Mouse (Mus musculus): ENCODE measurements around the gene Grip1. TPM values are rescaled to one million over a fixed set of nuclear protein-coding genes. Genes with fewer than 3 reads are reported as not detected.

The Grip1 gene
- polyA plus RNA-seq (2015; fragmentation: Nextera tagmentation; extraction: Ambion mirVana), result 17.4 and 19.0 TPM in 2 replicates

- peak within 1 kb of the TSS; percentile 59 for H3K9ac ChIP-seq
- no peaks in the 10 kb centered on the region for H3K9me3 ChIP-seq
- H3K4me3 ChIP-seq, result peak within 1 kb of the TSS; percentile 57
- H3K36me3 ChIP-seq (replicated peaks), result no peaks in the 10 kb centered on the region
- peaks cover 16% of the 10 kb centered on the region for H3K4me1 ChIP-seq
- ATAC-seq (replicated peaks), result peak; percentile 91
- H3K27me3 ChIP-seq (replicated peaks), result no peaks in the 10 kb centered on the region; the same call in 1 of the 2 replicates
- under 1% methylated on average over 44 of the region's 84 CpGs for WGBS
- H3K4me2 ChIP-seq, result peak within 1 kb of the TSS; percentile 85
- peak within 1 kb of the TSS; percentile 84 for H3K27ac ChIP-seq
These were observed at the start of gene Grip1 for GRCm38 (mm10) chr10:119453431-119454105. TSS of gene Grip1 (plus strand) at chr10:119453830.

GRCm38 (mm10) chr10:119405103-119405502 is 48.5 kb upstream of the Grip1 start:
- no peak overlapping the region for H3K9ac ChIP-seq
- peaks cover 1% of the 10 kb centered on the region; the same call in 1 of the 2 replicates for H3K4me1 ChIP-seq
- no peak overlapping the region for H3K4me3 ChIP-seq
- no peak overlapping the region for H3K27ac ChIP-seq
- H3K4me2 ChIP-seq, result no peak overlapping the region
- no peak for ATAC-seq (replicated peaks)
- H3K27me3 ChIP-seq (replicated peaks), result 0 out of 2 replicates have a peak, but pooled peaks cover 3% of the 10 kb centered on the region
- 96% methylated on average over 9 of the region's 9 CpGs for WGBS
- no peaks in the 10 kb centered on the region for H3K36me3 ChIP-seq (replicated peaks)
- H3K9me3 ChIP-seq, result no peaks in the 10 kb centered on the region

GRCm38 (mm10) chr10:119405612-119406011 is 48.0 kb upstream of the Grip1 start:
- Histone ChIP-seq H3K36me3 (replicated peaks) (no peaks in the 10 kb centered on the region), H3K27ac (no peak overlapping the region), H3K9ac (no peak overlapping the region), H3K4me1 (peaks cover 4% of the 10 kb centered on the region; the same call in 1 of the 2 replicates), H3K4me2 (no peak overlapping the region), H3K9me3 (no peaks in the 10 kb centered on the region), H3K27me3 (replicated peaks) (0 out of 2 replicates have a peak, but pooled peaks cover 3% of the 10 kb centered on the region), H3K4me3 (no peak overlapping the region)
- ATAC-seq (replicated peaks), result no peak
- 100% methylated on average over 1 of the region's 1 CpGs for WGBS

GRCm38 (mm10) chr10:119408327-119408726 is 45.3 kb upstream of the Grip1 start:
- Histone ChIP-seq H3K9ac (no peak overlapping the region), H3K27ac (no peak overlapping the region), H3K9me3 (no peaks in the 10 kb centered on the region), H3K27me3 (replicated peaks) (0 out of 2 replicates have a peak, but pooled peaks cover 3% of the 10 kb centered on the region), H3K4me1 (peaks cover 4% of the 10 kb centered on the region; the same call in 1 of the 2 replicates), H3K4me2 (no peak overlapping the region), H3K36me3 (replicated peaks) (no peaks in the 10 kb centered on the region), H3K4me3 (no peak overlapping the region)
- no peak for ATAC-seq (replicated peaks)
- 27% methylated on average over 6 of the region's 6 CpGs for WGBS

GRCm38 (mm10) chr10:119413238-119413637 is 40.4 kb upstream of the Grip1 start:
- Histone ChIP-seq H3K36me3 (replicated peaks) (no peaks in the 10 kb centered on the region), H3K9ac (no peak overlapping the region), H3K4me3 (no peak overlapping the region), H3K4me1 (peaks cover 4% of the 10 kb centered on the region; the same call in 1 of the 2 replicates), H3K27me3 (replicated peaks) (no peaks in the 10 kb centered on the region), H3K4me2 (no peak overlapping the region), H3K27ac (no peak overlapping the region), H3K9me3 (no peaks in the 10 kb centered on the region)
- ATAC-seq (replicated peaks), result no peak
- 98% methylated on average over 11 of the region's 11 CpGs for WGBS

GRCm38 (mm10) chr10:119415106-119415505 is 38.5 kb upstream of the Grip1 start:
- H3K4me2 ChIP-seq, result no peak overlapping the region
- H3K4me3 ChIP-seq, result no peak overlapping the region
- H3K36me3 ChIP-seq (replicated peaks), result no peaks in the 10 kb centered on the region
- H3K4me1 ChIP-seq, result peaks cover 3% of the 10 kb centered on the region; the same call in 1 of the 2 replicates
- 69% methylated on average over 4 of the region's 4 CpGs for WGBS
- ATAC-seq (replicated peaks), result no peak
- no peak overlapping the region for H3K27ac ChIP-seq
- H3K9ac ChIP-seq, result no peak overlapping the region
- no peaks in the 10 kb centered on the region for H3K9me3 ChIP-seq
- no peaks in the 10 kb centered on the region for H3K27me3 ChIP-seq (replicated peaks)

GRCm38 (mm10) chr10:119421418-119421817 is 32.2 kb upstream of the Grip1 start:
- Histone ChIP-seq H3K9ac (no peak overlapping the region), H3K9me3 (no peaks in the 10 kb centered on the region), H3K4me2 (no peak overlapping the region), H3K4me3 (no peak overlapping the region), H3K36me3 (replicated peaks) (no peaks in the 10 kb centered on the region), H3K27ac (no peak overlapping the region), H3K4me1 (no peaks in the 10 kb centered on the region), H3K27me3 (replicated peaks) (no peaks in the 10 kb centered on the region)
- 80% methylated on average over 6 of the region's 6 CpGs for WGBS
- ATAC-seq (replicated peaks), result no peak

- no peak overlapping the region for H3K4me2 ChIP-seq
- no peak overlapping the region for H3K4me3 ChIP-seq
- no peak for ATAC-seq (replicated peaks)
- no peaks in the 10 kb centered on the region for H3K9me3 ChIP-seq
- no peaks in the 10 kb centered on the region for H3K36me3 ChIP-seq (replicated peaks)
- 60% methylated on average over 11 of the region's 11 CpGs for WGBS
- no peak overlapping the region for H3K27ac ChIP-seq
- H3K4me1 ChIP-seq, result no peaks in the 10 kb centered on the region
- no peaks in the 10 kb centered on the region for H3K27me3 ChIP-seq (replicated peaks)
- H3K9ac ChIP-seq, result no peak overlapping the region
These were observed 29.7 kb upstream of the Grip1 start for GRCm38 (mm10) chr10:119423821-119424534.

GRCm38 (mm10) chr10:119427653-119428052 is 26.0 kb upstream of the Grip1 start:
- Histone ChIP-seq H3K27ac (no peak overlapping the region), H3K4me3 (no peak overlapping the region), H3K4me1 (no peaks in the 10 kb centered on the region), H3K27me3 (replicated peaks) (no peaks in the 10 kb centered on the region), H3K36me3 (replicated peaks) (no peaks in the 10 kb centered on the region), H3K9ac (no peak overlapping the region), H3K4me2 (no peak overlapping the region), H3K9me3 (no peaks in the 10 kb centered on the region)
- WGBS, result 86% methylated on average over 7 of the region's 7 CpGs
- no peak for ATAC-seq (replicated peaks)

GRCm38 (mm10) chr10:119428106-119428505 is 25.5 kb upstream of the Grip1 start:
- WGBS, result 56% methylated on average over 7 of the region's 7 CpGs
- H3K4me2 ChIP-seq, result no peak overlapping the region
- H3K4me3 ChIP-seq, result no peak overlapping the region
- H3K27ac ChIP-seq, result no peak overlapping the region
- no peaks in the 10 kb centered on the region for H3K9me3 ChIP-seq
- no peaks in the 10 kb centered on the region for H3K27me3 ChIP-seq (replicated peaks)
- ATAC-seq (replicated peaks), result no peak
- H3K36me3 ChIP-seq (replicated peaks), result no peaks in the 10 kb centered on the region
- no peak overlapping the region for H3K9ac ChIP-seq
- H3K4me1 ChIP-seq, result no peaks in the 10 kb centered on the region

GRCm38 (mm10) chr10:119430240-119430639 is 23.4 kb upstream of the Grip1 start:
- no peak overlapping the region for H3K9ac ChIP-seq
- no peak overlapping the region for H3K4me3 ChIP-seq
- WGBS, result 87% methylated on average over 7 of the region's 7 CpGs
- H3K4me1 ChIP-seq, result no peaks in the 10 kb centered on the region
- no peak for ATAC-seq (replicated peaks)
- H3K4me2 ChIP-seq, result no peak overlapping the region
- no peaks in the 10 kb centered on the region for H3K36me3 ChIP-seq (replicated peaks)
- H3K9me3 ChIP-seq, result no peaks in the 10 kb centered on the region
- H3K27ac ChIP-seq, result no peak overlapping the region
- H3K27me3 ChIP-seq (replicated peaks), result no peaks in the 10 kb centered on the region

- 59% methylated on average over 6 of the region's 6 CpGs for WGBS
- Histone ChIP-seq H3K9ac (no peak overlapping the region), H3K36me3 (replicated peaks) (no peaks in the 10 kb centered on the region), H3K9me3 (no peaks in the 10 kb centered on the region), H3K27me3 (replicated peaks) (no peaks in the 10 kb centered on the region), H3K4me3 (no peak overlapping the region), H3K4me1 (no peaks in the 10 kb centered on the region), H3K27ac (no peak overlapping the region), H3K4me2 (no peak overlapping the region)
- ATAC-seq (replicated peaks), result no peak
These were observed 21.8 kb upstream of the Grip1 start for GRCm38 (mm10) chr10:119431801-119432200.

Measured in midbrain, embryonic 15.5 days (tissue).